Mouse (Mus musculus) thymus, postnatal 0 days (tissue): Measurements from ENCODE around the gene Tmem229b. TPM values are rescaled to one million over a fixed set of nuclear protein-coding genes. Genes with fewer than 3 reads are reported as not detected.
"Not testable (repeated sequence)": the region's sequence is repeated elsewhere in the genome, so short reads cannot be mapped to it uniquely, and the experiment has no call there.

Experiments
- DNase-seq: peaks from one replicate; pipeline ENCODE4 v3.0.0-alpha.2; 2015; ENCODE audit warnings: low spot score
- polyA plus RNA-seq: library from polyadenylated mRNA; unstranded; fragments of >200 nt; fragmentation: Nextera tagmentation; extraction: Ambion mirVana; gene quantifications from 2 replicates; pipeline ENCODE4 v1.2.1, GENCODE M21; 2015

Tmem229b gene
- polyA plus RNA-seq, 1 experiment from 2014 or later, result 27.5 TPM

DNA sequence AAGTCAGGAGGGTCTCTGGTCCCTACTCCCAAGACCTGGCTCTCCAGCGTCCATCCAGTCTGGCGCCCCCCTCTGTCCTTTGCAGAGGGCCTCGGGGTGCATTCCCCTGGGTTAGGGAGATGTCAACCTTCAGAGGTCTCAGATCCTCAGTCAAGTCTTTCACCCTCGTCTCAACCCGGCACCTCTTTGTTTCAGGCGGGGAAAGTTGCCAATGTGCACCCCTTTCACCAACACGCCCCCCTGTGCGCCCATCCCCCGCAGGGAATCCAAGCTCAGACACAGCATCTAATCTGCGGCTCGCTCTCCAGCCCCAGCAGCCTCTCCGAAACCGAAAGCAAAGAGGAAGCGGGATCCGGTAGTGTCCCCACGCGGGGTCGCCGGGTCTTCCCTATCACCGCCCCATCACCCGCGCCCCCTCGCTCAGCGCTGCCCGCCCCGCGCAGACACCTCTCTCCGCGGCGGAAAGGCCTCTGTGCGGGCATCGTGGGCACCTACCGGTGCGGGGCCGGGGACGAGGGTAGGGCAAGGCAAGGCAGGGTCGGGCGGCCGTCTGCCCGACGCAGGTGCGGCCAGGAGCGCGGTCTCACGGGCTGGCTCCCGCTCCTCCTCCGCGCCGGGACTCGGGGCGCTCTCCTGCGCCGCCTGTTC lies 825 bp downstream of the Tmem229b start:
- DNase-seq, result peak; percentile 65

- no peak for DNase-seq
These were observed 1.4 kb downstream of the Tmem229b start for GRCm38 (mm10) chr12:79006076-79006475.

DNA sequence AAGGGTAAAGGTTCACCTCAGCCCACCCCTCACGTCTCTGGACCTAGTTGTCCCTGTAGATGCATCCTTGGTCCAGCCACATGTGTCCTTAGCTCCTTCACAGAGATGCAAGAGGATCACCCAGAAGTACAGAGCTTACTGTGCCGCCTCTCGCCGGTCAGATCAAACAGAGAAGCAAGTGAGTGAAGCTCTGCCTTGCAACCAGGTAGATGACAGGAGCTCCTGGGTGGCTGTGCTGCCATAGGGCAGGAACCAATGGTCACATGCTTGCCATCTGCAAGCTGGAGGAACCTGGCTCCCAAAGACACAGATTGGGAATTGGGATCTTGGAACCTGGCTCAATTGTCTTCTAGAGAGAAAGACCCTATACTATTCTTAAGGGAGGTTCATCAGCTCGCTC lies 2.0 kb downstream of the Tmem229b start:
- no peak for DNase-seq

- DNase-seq, result no peak
These were observed 4.4 kb downstream of the Tmem229b start for GRCm38 (mm10) chr12:79002978-79003377.

- DNase-seq, result no peak
These were observed 5.0 kb downstream of the Tmem229b start for GRCm38 (mm10) chr12:79002406-79002805.

- DNase-seq, result no peak
These were observed 10.7 kb downstream of the Tmem229b start for GRCm38 (mm10) chr12:78996711-78997110.

GRCm38 (mm10) chr12:78996271-78996670 lies 11.2 kb downstream of the Tmem229b start:
- no peak for DNase-seq

- no peak for DNase-seq
These were observed 19.8 kb downstream of the Tmem229b start for GRCm38 (mm10) chr12:78987581-78988081.

DNA sequence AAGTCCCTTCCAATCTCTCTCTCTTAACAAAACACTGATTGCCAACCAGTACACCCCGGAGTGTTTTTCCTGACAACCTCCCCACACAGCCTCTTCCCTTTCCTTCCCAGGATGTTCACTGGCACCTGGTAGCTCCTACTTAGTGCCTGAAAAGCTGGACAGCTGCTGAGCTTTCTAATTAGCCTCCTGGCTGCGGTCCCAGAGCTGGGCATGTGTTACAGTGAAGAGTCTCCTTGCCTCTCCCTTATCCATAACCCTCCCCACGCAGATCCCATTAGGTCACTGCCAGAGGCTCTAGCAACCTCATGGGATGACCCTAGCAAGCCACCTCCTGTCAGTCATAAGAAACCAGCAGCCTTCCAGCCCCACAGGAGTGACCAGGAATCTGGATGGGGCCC lies 23.4 kb downstream of the Tmem229b start:
- DNase-seq, result no peak

GRCm38 (mm10) chr12:78983296-78984034 lies 24.0 kb downstream of the Tmem229b start:
- DNase-seq, result no peak

DNA sequence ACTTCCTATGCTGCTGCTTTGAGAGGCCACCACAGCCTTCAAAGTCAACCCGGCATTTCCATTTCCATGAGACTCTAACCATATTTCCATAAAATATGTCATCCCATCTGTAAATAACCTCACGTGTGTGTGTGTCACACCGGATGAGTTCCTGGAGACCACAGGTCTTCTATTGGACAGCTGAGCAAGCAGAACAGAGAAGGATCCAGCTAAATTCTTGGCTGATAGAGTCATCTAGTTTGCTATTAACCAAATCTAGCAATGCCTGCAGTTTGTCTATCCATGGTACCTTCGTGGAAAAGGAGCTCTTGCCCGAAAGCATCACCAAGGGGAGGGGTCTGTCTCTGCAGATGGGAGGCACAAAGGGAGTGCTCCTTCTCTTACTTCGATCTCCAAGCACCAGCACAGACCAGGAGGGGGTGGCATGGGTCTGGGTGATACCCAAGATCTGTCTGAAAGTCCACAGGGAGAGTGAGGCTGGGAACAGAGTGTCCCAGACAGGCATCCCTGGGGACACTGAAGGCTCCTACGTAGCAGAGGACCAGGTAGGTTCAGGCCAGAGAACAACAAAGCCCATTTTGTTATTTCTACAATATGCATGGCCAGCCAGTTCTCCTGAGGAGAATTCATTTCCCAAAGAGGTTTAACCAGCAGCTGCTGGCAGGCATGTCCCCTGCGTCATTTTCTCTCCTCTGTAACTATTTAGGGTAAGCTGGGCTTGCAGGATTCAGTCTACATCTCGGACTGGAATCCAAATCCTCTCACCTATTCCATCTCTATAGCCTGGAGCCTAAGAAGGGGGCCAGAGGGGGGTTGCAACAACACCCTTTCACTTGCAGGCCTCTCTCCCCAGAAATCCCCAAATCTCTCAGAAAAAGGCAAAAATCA lies 25.2 kb downstream of the Tmem229b start:
- DNase-seq, result no peak

DNA sequence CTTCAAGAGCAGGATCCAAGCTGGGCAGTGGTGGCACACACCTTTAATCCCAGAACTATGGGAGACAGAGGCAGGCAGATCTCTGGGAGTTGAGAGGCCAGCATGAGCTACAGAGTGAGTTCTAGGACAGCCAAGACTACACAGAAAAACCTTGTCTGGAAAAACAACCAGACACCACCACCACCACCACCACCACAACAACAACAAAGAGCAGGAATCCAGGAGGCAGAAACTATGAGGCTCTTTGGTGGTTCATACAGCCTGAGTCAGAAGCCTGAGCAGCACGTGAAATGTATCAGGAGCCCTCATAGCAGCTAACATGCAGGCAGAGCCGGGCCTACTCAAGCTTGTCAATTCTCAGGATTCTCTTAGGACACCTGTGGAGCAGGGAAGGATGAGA lies 26.3 kb downstream of the Tmem229b start:
- DNase-seq, result no peak

GRCm38 (mm10) chr12:78980683-78981091 lies 26.7 kb downstream of the Tmem229b start:
- DNase-seq, result peak; percentile 89

- no peak for DNase-seq
These were observed 29.9 kb downstream of the Tmem229b start for GRCm38 (mm10) chr12:78977552-78977951.

- DNase-seq, result no peak
These were observed 30.3 kb downstream of the Tmem229b start for GRCm38 (mm10) chr12:78977078-78977477.

- peak; percentile 32 for DNase-seq
These were observed 31.6 kb downstream of the Tmem229b start for GRCm38 (mm10) chr12:78975836-78976235.

GRCm38 (mm10) chr12:78974767-78975166 lies 32.7 kb downstream of the Tmem229b start:
- no peak for DNase-seq

DNA sequence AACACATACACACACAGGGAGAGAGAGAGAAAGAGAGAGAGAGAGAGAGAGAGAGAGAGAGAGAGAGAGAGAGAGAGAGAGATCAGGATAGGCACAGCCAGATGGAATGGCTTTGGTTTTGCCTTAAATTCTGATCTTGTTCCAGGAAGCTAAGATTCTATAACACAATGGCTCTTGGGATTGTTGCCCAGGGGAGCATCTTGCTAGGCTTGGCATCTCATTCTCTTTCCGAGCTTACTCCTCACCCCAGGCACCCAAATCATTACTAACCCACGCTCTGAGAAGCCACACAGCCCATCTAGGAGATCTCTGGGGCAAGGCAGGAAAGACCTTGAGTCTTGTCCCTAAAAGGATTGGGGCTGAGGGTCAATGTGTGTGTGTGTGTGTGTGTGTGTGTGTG lies 33.6 kb downstream of the Tmem229b start:
- DNase-seq, result no peak

DNA sequence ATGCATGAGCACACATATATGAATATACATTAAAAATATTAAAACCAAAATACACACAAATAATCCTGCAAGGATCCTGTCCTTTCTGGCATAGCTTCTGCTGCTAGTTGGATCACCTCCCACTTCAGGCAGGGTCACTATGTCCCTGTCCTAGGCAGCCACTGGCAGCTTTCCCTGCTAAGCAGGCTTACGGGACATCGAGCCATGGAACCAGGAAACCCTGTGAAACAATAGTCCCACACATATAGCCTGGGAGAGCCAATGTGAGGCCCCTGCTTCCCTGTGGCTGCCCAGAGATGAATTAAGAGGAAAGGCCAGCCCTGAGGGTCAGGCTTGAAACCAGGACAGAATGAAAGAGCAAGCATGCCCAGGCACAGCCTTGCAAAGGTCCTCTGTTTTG lies 35.8 kb downstream of the Tmem229b start:
- no peak for DNase-seq

- DNase-seq, result no peak
These were observed 36.7 kb downstream of the Tmem229b start for GRCm38 (mm10) chr12:78970725-78971124.

GRCm38 (mm10) chr12:78964496-78964895 lies 42.9 kb downstream of the Tmem229b start:
- DNase-seq, result not testable (repeated sequence)

- no peak for DNase-seq
These were observed 51.0 kb downstream of the Tmem229b start for GRCm38 (mm10) chr12:78956405-78956804.
